Mouse (Mus musculus): ENCODE results near the gene Zfp276. TPM values are rescaled to one million over a fixed set of nuclear protein-coding genes. Genes with fewer than 3 reads are reported as not detected.

Gene Zfp276
- polyA plus RNA-seq (2015; fragmentation: Nextera tagmentation; extraction: Ambion mirVana) = 24.3 and 24.4 TPM in 2 replicates

DNA sequence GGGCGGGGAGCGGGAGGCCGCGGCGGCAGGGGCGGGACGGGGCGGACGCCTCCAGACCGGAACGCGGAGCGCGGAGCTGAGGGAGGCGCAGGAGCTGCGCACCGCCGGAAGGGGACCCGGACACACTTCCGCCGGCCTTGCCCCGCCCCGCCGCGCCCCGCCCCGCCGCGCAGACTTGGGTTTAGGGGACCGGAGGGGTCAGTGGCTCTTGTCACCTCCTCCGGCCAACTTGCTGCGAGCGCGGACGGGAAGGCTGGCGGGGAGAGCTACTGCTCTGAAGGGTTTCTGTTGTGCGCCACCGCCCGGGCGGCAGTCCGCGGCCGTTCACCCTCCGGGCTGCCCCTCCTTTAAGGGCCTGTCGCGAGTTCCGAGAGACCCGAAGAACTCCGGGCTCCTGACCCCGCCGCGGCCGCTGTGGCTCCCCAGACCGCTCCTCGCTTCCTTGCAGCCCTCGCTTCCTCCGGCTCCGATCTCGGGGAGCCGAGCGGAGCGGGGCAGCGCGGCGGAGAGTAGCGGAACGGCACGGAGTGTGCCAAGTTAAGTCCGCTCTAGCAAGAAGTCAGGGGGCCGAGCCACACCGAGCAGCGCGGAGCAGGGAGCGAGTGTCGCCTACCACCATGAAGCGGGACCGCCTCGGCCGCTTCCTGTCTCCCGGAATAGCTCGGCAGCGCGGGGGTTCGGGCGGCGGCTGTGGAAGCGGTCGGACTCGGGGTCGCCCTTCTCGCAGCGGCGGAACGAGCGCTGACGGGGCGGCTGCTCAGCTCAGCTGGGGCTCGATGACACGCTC lies at the start of gene Zfp276, which contains the start of gene Vps9d1:
Zfp276 (plus strand) TSS at position 97 of the 787 bp plus-strand sequence.
Vps9d1 (minus strand) TSS at position 250 of the 787 bp plus-strand sequence.
- Histone ChIP-seq H3K9me3 (replicated peaks; ENCODE audit: control insufficient read depth, low read length, poor library complexity, severe bottlenecking) (no peaks in the 10 kb centered on the region), H3K27me3 (ENCODE audit: control insufficient read depth, insufficient read depth, low read depth, low read length) (no peaks in the 10 kb centered on the region), H3K4me3 (ENCODE audit: low read depth, low read length) (peak within 1 kb of the TSS; percentile 97), H3K4me2 (ENCODE audit: low read length) (peak within 1 kb of the TSS; percentile 97), H3K4me1 (ENCODE audit: control insufficient read depth, insufficient read depth, low read length) (peaks cover 18% of the 10 kb centered on the region), H3K27ac (ENCODE audit: low read length) (peak within 1 kb of the TSS; percentile 92), H3K9ac (ENCODE audit: low read depth, low read length) (peak within 1 kb of the TSS; percentile 100), H3K36me3 (ENCODE audit: control insufficient read depth, insufficient read depth, low read length) (peaks cover 25% of the 10 kb centered on the region)
- peak; percentile 96 for ATAC-seq
- WGBS = under 1% methylated on average over 71 of the region's 99 CpGs

DNA sequence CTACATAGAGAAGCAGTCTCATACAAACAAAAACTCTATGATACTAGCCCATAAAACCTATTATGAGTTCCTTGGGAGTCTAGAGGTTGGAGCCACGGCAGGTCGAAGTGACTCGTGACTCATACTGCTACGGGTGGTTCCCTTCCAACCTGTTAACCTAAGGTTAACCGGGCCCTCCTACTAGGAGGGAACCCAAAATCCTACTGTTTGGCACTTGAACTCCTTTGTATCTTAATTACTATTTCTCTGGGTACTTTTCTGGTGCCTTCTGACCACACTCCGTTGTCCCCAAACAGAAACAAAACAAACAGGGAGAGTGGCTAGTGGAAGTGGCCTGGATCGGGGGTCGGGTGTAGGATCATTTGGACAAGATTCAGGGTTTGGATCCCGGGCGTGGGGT lies 42.1 kb upstream of the Zfp276 start:
- Histone ChIP-seq H3K4me2 (ENCODE audit: low read length) (peak overlapping the region; percentile 98), H3K4me3 (ENCODE audit: low read depth, low read length) (peak overlapping the region; percentile 63), H3K9ac (ENCODE audit: low read depth, low read length) (peak overlapping the region; percentile 84), H3K27ac (ENCODE audit: low read length) (0 out of 2 replicates have a peak overlapping the region, but pooled peaks have one; percentile 50), H3K27me3 (ENCODE audit: control insufficient read depth, insufficient read depth, low read depth, low read length) (no peaks in the 10 kb centered on the region), H3K36me3 (ENCODE audit: control insufficient read depth, insufficient read depth, low read length) (peaks cover 13% of the 10 kb centered on the region), H3K9me3 (replicated peaks; ENCODE audit: control insufficient read depth, low read length, poor library complexity, severe bottlenecking) (no peaks in the 10 kb centered on the region), H3K4me1 (ENCODE audit: control insufficient read depth, insufficient read depth, low read length) (peaks cover 20% of the 10 kb centered on the region)
- ATAC-seq = no peak
- 51% methylated on average over 10 of the region's 10 CpGs for WGBS

DNA sequence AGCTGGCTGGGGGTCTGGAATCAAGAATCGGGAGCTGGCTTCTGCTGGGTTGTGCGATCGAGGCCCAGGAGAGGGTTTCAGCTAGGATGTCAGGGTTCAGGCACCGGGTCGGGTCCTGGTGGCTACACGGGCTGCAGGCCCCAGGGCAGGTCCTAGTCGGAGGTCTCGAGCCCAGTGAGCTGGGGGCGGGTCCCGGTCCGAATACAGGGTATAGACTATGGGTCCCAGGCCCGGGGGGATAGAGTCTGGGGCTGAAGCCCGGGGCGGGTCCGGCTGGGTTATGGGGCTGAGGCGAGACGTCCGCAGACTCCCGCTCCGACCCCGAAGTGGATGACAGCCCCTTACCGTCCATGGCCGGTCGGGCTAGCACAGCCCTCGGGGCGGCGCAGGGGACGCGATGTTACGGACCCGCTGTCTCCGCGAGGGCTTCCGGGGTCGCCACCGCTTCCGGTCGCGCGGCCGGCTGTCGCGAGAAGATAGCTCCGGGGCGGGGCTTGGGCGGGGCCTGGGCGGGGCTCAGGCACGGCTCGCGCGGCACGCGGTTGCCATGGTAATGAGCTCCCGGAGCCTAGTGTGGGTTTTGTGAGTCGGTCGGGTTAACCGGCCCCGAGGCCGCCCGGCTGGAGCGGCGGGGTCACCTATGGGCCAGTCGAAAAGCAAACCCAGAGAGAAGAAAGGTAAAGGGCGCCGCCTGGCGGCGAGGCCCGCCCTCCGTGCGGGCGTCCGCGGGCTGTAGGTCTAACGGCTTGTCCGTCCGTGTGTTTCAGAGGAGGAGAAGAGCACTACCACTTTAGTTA lies 41.5 kb upstream of the Zfp276 start, which contains the start of the genes Chmp1a and Spata33:
Chmp1a (minus strand) TSS at position 443 of the 797 bp plus-strand sequence.
Spata33 (plus strand) TSS at position 512 of the 797 bp plus-strand sequence.
- Histone ChIP-seq H3K27ac (ENCODE audit: low read length) (peak within 1 kb of the TSS; percentile 50), H3K9ac (ENCODE audit: low read depth, low read length) (peak within 1 kb of the TSS; percentile 84), H3K4me1 (ENCODE audit: control insufficient read depth, insufficient read depth, low read length) (peaks cover 20% of the 10 kb centered on the region), H3K9me3 (replicated peaks; ENCODE audit: control insufficient read depth, low read length, poor library complexity, severe bottlenecking) (no peaks in the 10 kb centered on the region), H3K36me3 (ENCODE audit: control insufficient read depth, insufficient read depth, low read length) (peaks cover 10% of the 10 kb centered on the region), H3K4me2 (ENCODE audit: low read length) (peak within 1 kb of the TSS; percentile 98), H3K27me3 (ENCODE audit: control insufficient read depth, insufficient read depth, low read depth, low read length) (no peaks in the 10 kb centered on the region), H3K4me3 (ENCODE audit: low read depth, low read length) (peak within 1 kb of the TSS; percentile 63)
- 1% methylated on average over 73 of the region's 76 CpGs for WGBS
- peak; percentile 94 for ATAC-seq

DNA sequence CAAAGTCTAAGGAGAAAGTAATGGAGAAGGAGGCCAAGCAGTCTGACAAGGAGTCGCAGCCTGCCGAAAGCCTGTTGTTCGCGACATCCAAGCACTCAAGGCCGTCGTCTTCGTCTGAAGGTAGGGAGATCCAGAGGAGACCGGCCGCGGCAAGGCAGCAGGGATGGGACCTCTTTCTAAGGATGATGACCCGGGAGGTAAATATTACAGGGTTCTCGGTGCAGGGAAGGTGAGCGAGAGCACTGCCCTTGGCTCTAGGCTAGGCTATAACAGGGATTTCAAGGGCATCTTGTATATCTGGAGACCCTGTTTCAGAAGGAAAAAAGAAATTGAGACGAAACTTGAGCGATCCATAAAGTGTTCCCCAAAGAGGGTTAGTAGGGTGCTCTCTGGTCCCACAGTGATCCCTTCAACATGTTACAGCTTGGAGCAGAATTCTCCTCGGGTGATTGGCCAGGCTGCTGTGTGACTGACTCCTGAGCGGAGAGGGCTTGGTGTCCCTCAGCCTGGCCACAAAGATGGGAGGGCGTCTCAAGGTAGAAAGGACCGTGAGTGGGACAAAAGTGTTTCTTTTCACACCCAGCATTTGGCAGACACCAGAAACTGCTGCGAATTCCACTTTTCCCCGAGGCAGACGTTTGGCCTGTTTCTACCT lies 40.8 kb upstream of the Zfp276 start:
- peak overlapping the region; percentile 63 for H3K4me3 ChIP-seq (ENCODE audit: low read depth, low read length)
- peak overlapping the region; percentile 75 for H3K4me2 ChIP-seq (ENCODE audit: low read length)
- H3K4me1 ChIP-seq (ENCODE audit: control insufficient read depth, insufficient read depth, low read length) = peaks cover 20% of the 10 kb centered on the region
- peak overlapping the region; percentile 50 for H3K27ac ChIP-seq (ENCODE audit: low read length)
- H3K9me3 ChIP-seq (replicated peaks; ENCODE audit: control insufficient read depth, low read length, poor library complexity, severe bottlenecking) = no peaks in the 10 kb centered on the region
- H3K9ac ChIP-seq (ENCODE audit: low read depth, low read length) = peak overlapping the region; percentile 84
- no peaks in the 10 kb centered on the region for H3K27me3 ChIP-seq (ENCODE audit: control insufficient read depth, insufficient read depth, low read depth, low read length)
- WGBS = 20% methylated on average over 22 of the region's 22 CpGs
- peaks cover 5% of the 10 kb centered on the region for H3K36me3 ChIP-seq (ENCODE audit: control insufficient read depth, insufficient read depth, low read length)
- no peak; the same call in 1 of the 2 replicates for ATAC-seq

DNA sequence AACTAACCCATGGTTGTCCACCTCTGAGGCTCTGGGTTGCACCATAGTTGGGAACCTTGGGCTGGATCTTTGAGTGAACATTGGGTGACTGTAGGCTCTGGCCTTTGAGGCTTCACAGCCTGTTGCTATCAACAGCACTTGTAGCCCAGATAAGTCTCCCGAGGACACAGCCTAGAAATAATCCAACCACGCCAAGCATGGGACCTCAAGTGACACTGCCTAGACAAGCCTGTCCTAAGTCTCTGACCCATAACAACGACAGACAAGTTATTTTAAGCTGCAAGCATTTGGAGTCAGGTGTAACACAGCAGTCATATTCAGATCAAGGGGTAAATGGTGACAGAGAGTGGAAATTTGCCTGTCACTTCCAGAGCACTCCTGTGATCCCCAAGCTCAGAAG lies 38.6 kb upstream of the Zfp276 start:
- Histone ChIP-seq H3K9me3 (replicated peaks; ENCODE audit: control insufficient read depth, low read length, poor library complexity, severe bottlenecking) (no peaks in the 10 kb centered on the region), H3K9ac (ENCODE audit: low read depth, low read length) (no peak overlapping the region), H3K4me1 (ENCODE audit: control insufficient read depth, insufficient read depth, low read length) (peaks cover 20% of the 10 kb centered on the region), H3K4me2 (ENCODE audit: low read length) (no peak overlapping the region), H3K36me3 (ENCODE audit: control insufficient read depth, insufficient read depth, low read length) (no peaks in the 10 kb centered on the region), H3K4me3 (ENCODE audit: low read depth, low read length) (no peak overlapping the region), H3K27me3 (ENCODE audit: control insufficient read depth, insufficient read depth, low read depth, low read length) (no peaks in the 10 kb centered on the region), H3K27ac (ENCODE audit: low read length) (no peak overlapping the region)
- ATAC-seq = no peak
- 75% methylated on average over 3 of the region's 3 CpGs for WGBS

DNA sequence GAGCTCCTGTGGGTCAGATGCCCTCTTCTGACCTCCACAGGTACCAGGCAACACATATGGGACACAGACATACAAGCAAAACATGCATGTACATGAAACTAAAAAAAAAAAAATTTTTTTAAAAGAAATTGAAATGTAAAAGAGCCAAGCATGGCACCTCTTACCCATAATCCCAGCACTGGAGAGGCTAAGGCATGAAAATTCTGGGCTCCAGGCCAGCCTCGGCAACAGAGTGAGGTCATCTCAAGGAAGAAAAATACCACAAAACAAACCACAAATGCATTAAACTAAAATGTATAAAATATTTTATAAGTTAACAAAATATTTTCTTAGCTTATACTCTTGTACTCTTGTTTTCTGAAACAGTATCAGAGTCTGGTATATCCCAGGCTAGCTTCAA lies 33.1 kb upstream of the Zfp276 start:
- no peaks in the 10 kb centered on the region for H3K36me3 ChIP-seq (ENCODE audit: control insufficient read depth, insufficient read depth, low read length)

DNA sequence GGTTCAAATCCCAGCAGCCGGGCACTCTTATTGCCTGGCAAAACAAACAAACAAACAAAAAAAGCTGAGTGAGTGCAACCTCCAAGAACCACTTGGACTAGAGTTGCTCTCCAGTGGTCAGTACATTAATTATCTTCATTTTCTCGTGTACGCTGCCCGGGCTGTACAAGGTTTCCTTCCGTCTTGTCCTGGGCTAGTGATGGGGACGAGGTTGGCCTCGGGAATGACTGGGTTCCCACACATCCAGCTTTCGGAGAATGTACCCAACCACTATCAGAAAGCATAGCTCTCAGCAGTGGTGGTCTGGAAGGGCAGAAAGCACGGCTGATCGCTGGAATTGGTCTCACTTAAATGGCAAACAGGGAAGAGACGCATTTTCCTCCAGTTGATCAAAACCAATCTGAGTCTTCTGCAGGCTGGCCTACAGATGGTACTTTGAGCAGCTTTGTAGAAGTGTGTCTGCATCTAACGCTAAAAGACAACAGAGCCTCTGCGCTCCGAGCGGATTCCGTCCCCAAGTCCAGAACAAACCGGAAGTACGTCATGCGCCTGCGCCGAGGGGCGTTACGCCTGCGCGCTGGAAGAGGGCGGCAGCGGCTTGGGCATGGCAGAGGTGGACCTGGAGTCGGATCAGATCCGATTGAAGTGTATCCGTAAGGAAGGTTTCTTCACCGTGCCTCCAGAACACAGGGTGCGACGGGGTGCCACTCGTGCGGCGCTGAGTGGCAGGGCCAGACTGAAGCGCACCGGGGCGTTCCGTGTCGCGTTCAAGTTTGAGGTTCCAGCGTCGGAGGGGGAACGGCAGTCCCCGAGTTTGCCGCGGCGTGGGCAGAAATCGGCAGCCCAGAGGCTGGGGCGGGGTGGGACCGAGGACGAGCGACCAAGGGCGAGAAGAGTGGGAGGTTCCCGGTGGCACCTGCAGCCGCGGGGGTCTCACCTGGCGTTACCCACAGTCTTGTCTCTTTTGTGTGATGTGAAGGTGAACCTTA lies 29.4 kb upstream of the Zfp276 start, which contains the start of gene Cdk10:
Cdk10 (plus strand) TSS at position 565 of the 989 bp plus-strand sequence.
- Histone ChIP-seq H3K9ac (ENCODE audit: low read depth, low read length) (peak within 1 kb of the TSS; percentile 89), H3K4me1 (ENCODE audit: control insufficient read depth, insufficient read depth, low read length) (peaks cover 11% of the 10 kb centered on the region), H3K27me3 (ENCODE audit: control insufficient read depth, insufficient read depth, low read depth, low read length) (no peaks in the 10 kb centered on the region), H3K4me3 (ENCODE audit: low read depth, low read length) (peak within 1 kb of the TSS; percentile 70), H3K27ac (ENCODE audit: low read length) (peak within 1 kb of the TSS; percentile 91), H3K4me2 (ENCODE audit: low read length) (peak within 1 kb of the TSS; percentile 99), H3K9me3 (replicated peaks; ENCODE audit: control insufficient read depth, low read length, poor library complexity, severe bottlenecking) (no peaks in the 10 kb centered on the region), H3K36me3 (ENCODE audit: control insufficient read depth, insufficient read depth, low read length) (peaks cover 14% of the 10 kb centered on the region)
- WGBS = 4% methylated on average over 59 of the region's 59 CpGs
- ATAC-seq = peak; percentile 93

More for the DNA sequence above, 33.1 kb upstream of the Zfp276 start:
- Histone ChIP-seq H3K4me1 (ENCODE audit: control insufficient read depth, insufficient read depth, low read length) (peaks cover 11% of the 10 kb centered on the region), H3K4me3 (ENCODE audit: low read depth, low read length) (no peak overlapping the region), H3K9me3 (replicated peaks; ENCODE audit: control insufficient read depth, low read length, poor library complexity, severe bottlenecking) (no peaks in the 10 kb centered on the region), H3K4me2 (ENCODE audit: low read length) (no peak overlapping the region), H3K27me3 (ENCODE audit: control insufficient read depth, insufficient read depth, low read depth, low read length) (no peaks in the 10 kb centered on the region), H3K9ac (ENCODE audit: low read depth, low read length) (no peak overlapping the region), H3K27ac (ENCODE audit: low read length) (no peak overlapping the region)
- WGBS = 79% methylated on average over 1 of the region's 1 CpGs
- no peak for ATAC-seq
